Mouse (Mus musculus) erythroblast, embryonic 14.5 days (primary cell): Measurements from ENCODE around the gene Gsdme.

ENCODE experiments used
- GATA1 ChIP-seq: IDR thresholded peaks from 2 replicates; pipeline ENCODE4 v1.6.1; 2012; ENCODE audit warnings: low read length, inconsistent platforms, mixed read lengths
- TAL1 ChIP-seq: IDR thresholded peaks from 3 replicates; pipeline ENCODE4 v1.6.1; 2012; ENCODE audit warnings: low read length, inconsistent platforms, mixed read lengths

DNA sequence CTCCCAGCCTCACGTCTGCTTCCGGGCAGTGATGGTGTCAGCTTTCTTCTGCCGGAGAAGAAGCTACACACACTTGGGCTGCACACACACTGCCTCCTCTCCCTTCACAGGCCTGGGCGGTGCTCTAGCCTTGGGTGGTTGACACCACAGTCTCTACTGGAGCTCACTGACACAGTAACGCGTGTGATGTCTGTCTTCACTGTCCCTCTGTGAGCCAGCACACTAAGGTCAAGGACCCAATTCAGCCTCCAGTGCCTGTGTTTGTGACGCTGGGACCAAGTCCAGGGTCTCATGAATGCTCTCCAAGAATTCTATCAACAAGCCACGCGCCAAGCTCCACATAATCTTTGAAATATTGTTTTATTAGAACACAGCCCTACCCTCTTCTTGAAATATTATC, 34.0 kb upstream of the Gsdme start:
- TF ChIP-seq TAL1 (no peak), GATA1 (no peak)
